Mouse (Mus musculus) liver, embryonic 14.5 days (tissue): ENCODE results near the gene Gpr87. TPM values are rescaled to one million over a fixed set of nuclear protein-coding genes. Genes with fewer than 3 reads are reported as not detected.
A peak's percentile ranks its signal among the peaks of the same experiment; 100 is the strongest.

Source experiments
- ATAC-seq: fragments of 200-750 bp; cut with Nextera tagmentation; 2 replicates; pipeline ENCODE4 v1.8.0; 2017; ENCODE audit warnings: moderate number of reproducible peaks, mild to moderate bottlenecking, moderate library complexity; ENCODE audit not compliant: insufficient read depth
- DNase-seq, 3 experiments: peaks; one replicate each; pipeline ENCODE4 v3.0.0-alpha.2; 2012 to 2013; ENCODE audit warnings: low read depth in 3 of 3, low spot score in 3 of 3
- H3K27ac ChIP-seq: fragments of 300-500 bp; sonication (generic); 2 replicates; pipeline ENCODE4 v1.5.1; 2014; ENCODE audit warnings: moderate library complexity, mild to moderate bottlenecking, control low read depth, inconsistent platforms
- H3K27me3 ChIP-seq: fragments of 300-500 bp; sonication (generic); 2 replicates; pipeline ENCODE4 v1.6.1; 2014; ENCODE audit warnings: mild to moderate bottlenecking, low read length, moderate library complexity; ENCODE audit not compliant: control insufficient read depth, insufficient read depth
- H3K36me3 ChIP-seq: fragments of 300-500 bp; sonication (generic); replicated peaks from 2 replicates; pipeline ENCODE4 v1.6.1; 2014; ENCODE audit warnings: low read depth; ENCODE audit not compliant: control insufficient read depth, insufficient read depth
- H3K4me1 ChIP-seq, 2 experiments: fragments of 200-500 bp in 1 of 2; fragments of 300-500 bp in 1 of 2; sonication (generic) in 1 of 2; replicated peaks; 2 replicates each; pipeline ENCODE4 v1.6.1; 2012 to 2014; ENCODE audit warnings: antibody characterized with exemption in 1 of 2, inconsistent platforms in 1 of 2, low read length in 1 of 2; ENCODE audit not compliant: control insufficient read depth in 2 of 2, insufficient read depth in 2 of 2
- H3K4me2 ChIP-seq: fragments of 300-500 bp; sonication (generic); 2 replicates; pipeline ENCODE4 v1.6.1; 2014; ENCODE audit warnings: low read depth, mild to moderate bottlenecking, control low read depth, moderate library complexity
- H3K4me3 ChIP-seq, 2 experiments: fragments of 200-500 bp in 1 of 2; fragments of 300-500 bp in 1 of 2; sonication (generic) in 1 of 2; 2 replicates each; pipeline ENCODE4 v1.5.1; 2012 to 2014; ENCODE audit warnings: low read depth in 2 of 2, low read length in 2 of 2, mild to moderate bottlenecking in 2 of 2, control low read depth in 1 of 2, inconsistent platforms in 1 of 2, moderate library complexity in 1 of 2; ENCODE audit not compliant: insufficient read depth in 1 of 2
- H3K9ac ChIP-seq: fragments of 300-500 bp; sonication (generic); replicated peaks from 2 replicates; pipeline ENCODE4 v1.6.1; 2014; ENCODE audit warnings: mild to moderate bottlenecking, control low read depth, moderate library complexity
- H3K9me3 ChIP-seq: fragments of 300-500 bp; sonication (generic); 2 replicates; pipeline ENCODE4 v1.6.1; 2016; ENCODE audit warnings: low read length, mixed read lengths; ENCODE audit not compliant: control insufficient read depth
- CTCF ChIP-seq: IDR thresholded peaks from 2 replicates; pipeline ENCODE4 v1.5.1; 2016; ENCODE audit warnings: antibody characterized with exemption, low read depth, control low read depth
- EP300 ChIP-seq: IDR thresholded peaks from 2 replicates; pipeline ENCODE4 v1.6.1; 2016; ENCODE audit warnings: antibody characterized with exemption, low read depth
- WGBS: fragments of 180-500 bp; shearing (Covaris S2); extraction: QIAGEN DNeasy Blood & Tissue Kit; methylation state at CpG from one replicate; pipeline ENCODE4 v1.1.7; 2014; ENCODE audit not compliant: insufficient replicate concordance; 5-methylcytosine and 5-hydroxymethylcytosine counted together
- polyA plus RNA-seq, 2 experiments: library from polyadenylated mRNA; depleted of rRNA in 1 of 2; stranded (reverse) in 1 of 2; unstranded in 1 of 2; fragments of >200 nt; fragmentation: Nextera tagmentation in 1 of 2; extraction: Ambion mirVana in 1 of 2; gene quantifications; 2 replicates each; pipeline versions ENCODE4 v1.2.1 to v1.2.3; 2012 to 2014

The Gpr87 gene
- polyA plus RNA-seq, 2 experiments: not detected

DNA sequence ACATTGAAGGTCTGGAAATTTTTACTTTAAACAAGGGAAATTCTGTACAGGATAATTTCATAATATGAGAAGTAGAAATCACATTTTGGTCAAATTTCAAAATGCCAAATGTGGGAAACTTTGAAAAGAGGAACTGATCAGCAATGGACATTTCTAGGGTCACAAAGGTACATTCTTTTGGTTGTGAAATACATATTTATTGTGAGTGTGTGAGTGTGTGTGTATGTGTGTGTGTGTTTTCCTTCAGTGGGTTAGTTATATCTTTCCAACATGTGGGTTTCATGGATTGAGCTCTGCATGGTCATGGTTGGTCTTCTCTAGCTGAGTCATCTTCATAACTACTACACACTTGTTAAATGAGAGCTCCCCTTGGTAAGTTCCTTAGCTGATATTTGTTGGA lies 17.5 kb upstream of the Gpr87 start:
- H3K27me3 ChIP-seq: no peaks in the 10 kb centered on the region
- ATAC-seq: no peak
- peaks cover 0 to 2% of the 10 kb centered on the region in 2 experiments; a peak in 1 of 4 replicates for H3K4me1 ChIP-seq
- no peak overlapping the region for H3K4me3 ChIP-seq
- no peak overlapping the region for H3K27ac ChIP-seq
- no peak for DNase-seq
- no peaks in the 10 kb centered on the region for H3K9me3 ChIP-seq
- no peak overlapping the region for H3K9ac ChIP-seq
- no peak overlapping the region for H3K4me2 ChIP-seq
- no peaks in the 10 kb centered on the region for H3K36me3 ChIP-seq
- no peak for TF ChIP-seq CTCF
- no peak for TF ChIP-seq EP300

DNA sequence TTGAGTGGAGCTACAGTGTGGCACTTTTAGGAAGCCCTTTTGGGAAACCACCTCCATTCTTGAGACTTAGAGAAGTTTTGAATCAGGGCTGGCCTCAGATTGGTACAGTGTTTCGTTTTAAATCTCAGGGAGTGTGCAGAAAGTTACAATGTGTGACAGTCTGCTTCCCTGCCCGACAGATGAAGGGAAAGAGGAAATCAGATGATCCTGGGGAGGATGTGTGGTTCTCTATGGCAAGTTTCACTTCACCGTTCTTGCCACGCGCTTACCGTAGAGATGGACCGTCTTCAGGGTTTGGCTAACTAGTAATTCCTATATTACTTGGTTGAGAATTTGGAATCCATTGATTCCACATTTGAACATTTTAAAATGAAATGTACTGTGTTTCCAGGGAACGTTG lies 16.9 kb upstream of the Gpr87 start:
- H3K36me3 ChIP-seq: no peaks in the 10 kb centered on the region
- TF ChIP-seq EP300: no peak
- TF ChIP-seq CTCF: no peak

DNA sequence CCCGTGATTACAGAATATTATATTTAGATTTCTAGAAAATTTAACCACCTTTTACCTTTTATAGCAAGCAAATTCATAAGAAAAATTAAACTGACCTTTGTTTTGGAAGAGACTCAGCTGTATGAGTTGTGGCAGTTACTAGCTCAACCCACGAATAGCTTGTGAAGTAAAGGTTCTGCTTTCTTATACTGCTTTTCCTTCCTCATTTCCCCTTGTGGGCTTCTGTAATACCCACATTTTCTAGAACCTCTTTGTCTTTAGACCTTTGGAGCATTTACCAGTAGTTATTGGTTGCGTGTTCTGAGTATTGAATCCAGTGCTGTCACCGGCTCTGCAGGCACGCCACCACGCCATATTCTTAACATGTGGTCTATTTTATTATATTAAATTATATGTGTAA lies 15.8 kb upstream of the Gpr87 start, which contains the start of gene P2ry13:
P2ry13 (minus strand) TSS at position 156 of the 400 bp plus-strand sequence.
- WGBS: 52% methylated on average over 6 of the region's 6 CpGs
- DNase-seq: no peak
- no peak for ATAC-seq
- Histone ChIP-seq H3K27ac (no peak within 1 kb of the TSS), H3K4me2 (no peak within 1 kb of the TSS), H3K4me1 (peaks cover 0 to 2% of the 10 kb centered on the region in 2 experiments; a peak in 1 of 4 replicates), H3K36me3 (no peaks in the 10 kb centered on the region), H3K9ac (no peak within 1 kb of the TSS), H3K4me3 (no peak within 1 kb of the TSS), H3K27me3 (no peaks in the 10 kb centered on the region), H3K9me3 (no peaks in the 10 kb centered on the region)
- no peak for TF ChIP-seq EP300
- TF ChIP-seq CTCF: no peak

More for the DNA sequence above, 16.9 kb upstream of the Gpr87 start:
- ATAC-seq: no peak
- peaks cover 0 to 2% of the 10 kb centered on the region in 2 experiments; a peak in 1 of 4 replicates for H3K4me1 ChIP-seq
- no peak for DNase-seq
- no peak overlapping the region for H3K9ac ChIP-seq
- 38% methylated on average over 8 of the region's 8 CpGs for WGBS
- no peaks in the 10 kb centered on the region for H3K27me3 ChIP-seq
- no peak overlapping the region for H3K27ac ChIP-seq
- no peak overlapping the region for H3K4me2 ChIP-seq
- H3K4me3 ChIP-seq: no peak overlapping the region
- H3K9me3 ChIP-seq: no peaks in the 10 kb centered on the region

DNA sequence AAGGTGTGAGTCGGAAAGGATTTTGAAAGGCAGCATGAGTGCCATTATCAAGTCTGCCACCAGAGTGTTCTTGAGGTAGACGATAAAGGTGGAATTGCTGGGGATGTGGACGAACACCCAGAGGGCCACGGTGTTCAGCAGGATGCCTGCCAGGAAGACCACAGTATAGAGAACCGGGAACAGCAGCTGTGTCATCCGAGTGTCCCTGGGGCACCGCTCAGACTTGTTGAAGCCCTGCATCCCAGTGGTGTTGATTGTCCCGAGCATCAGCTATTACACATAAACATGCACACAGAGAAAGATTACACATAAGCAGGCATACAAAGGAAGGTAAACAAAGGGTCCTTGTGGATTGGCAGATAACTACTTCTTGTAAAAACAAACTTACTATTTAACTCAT lies 15.2 kb upstream of the Gpr87 start:
- Histone ChIP-seq H3K4me2 (no peak overlapping the region), H3K9ac (no peak overlapping the region), H3K4me3 (no peak overlapping the region), H3K36me3 (no peaks in the 10 kb centered on the region), H3K27me3 (no peaks in the 10 kb centered on the region), H3K27ac (no peak overlapping the region), H3K9me3 (no peaks in the 10 kb centered on the region), H3K4me1 (peaks cover 0 to 6% of the 10 kb centered on the region in 2 experiments; a peak in 2 of 4 replicates)
- TF ChIP-seq CTCF: no peak
- 67% methylated on average over 8 of the region's 8 CpGs for WGBS
- ATAC-seq (no peak), DNase-seq (no peak)

DNA sequence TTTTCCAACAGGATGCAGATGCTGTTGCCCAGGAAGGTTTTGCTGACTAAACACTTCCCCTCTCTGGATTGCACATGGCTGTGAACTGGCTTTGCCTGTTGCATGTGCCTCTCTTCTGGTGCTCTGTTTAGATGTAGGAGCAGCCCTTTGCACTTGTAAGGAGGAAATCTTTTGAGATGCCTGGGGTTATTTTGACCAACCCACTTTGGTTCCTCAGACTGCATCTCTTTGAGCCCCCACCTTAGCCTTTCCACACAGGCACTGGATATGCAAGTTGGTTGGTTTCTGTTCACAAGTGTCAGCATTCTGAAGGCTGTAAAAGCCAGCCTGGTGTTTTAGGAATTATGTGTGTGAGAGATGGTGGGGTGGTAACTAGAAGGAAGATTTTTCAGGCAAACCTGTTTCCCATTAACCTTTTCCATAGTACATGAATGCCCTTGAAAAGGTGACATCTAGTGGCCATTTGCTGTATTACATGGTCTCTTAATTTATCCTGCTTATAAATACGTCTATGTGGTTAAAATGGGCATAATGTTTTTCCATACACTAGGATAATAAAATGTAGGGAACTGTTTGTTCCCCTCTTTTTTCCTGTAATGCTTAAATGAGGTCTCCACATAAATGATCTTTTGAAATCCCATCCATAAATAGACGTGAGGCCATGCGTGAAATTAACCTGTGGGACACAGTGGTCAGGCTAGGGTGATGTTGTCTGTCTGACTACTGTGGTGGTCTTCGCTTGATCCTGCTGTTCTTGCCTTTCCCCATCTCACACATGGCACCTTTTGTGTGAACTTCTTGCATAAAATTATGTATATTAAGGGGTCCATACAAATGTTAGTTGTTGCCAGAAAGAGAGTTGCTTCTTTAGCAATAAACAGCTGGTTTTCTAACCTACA lies 14.0 kb upstream of the Gpr87 start:
- DNase-seq: peak; percentile 27 to 40 (median 35)
- no peak for ATAC-seq

More for the DNA sequence above, 14.0 kb upstream of the Gpr87 start:
- Histone ChIP-seq H3K9ac (no peak overlapping the region), H3K4me3 (no peak overlapping the region), H3K4me2 (no peak overlapping the region), H3K27ac (no peak overlapping the region), H3K9me3 (no peaks in the 10 kb centered on the region), H3K4me1 (peaks cover 0 to 12% of the 10 kb centered on the region in 2 experiments; a peak in 2 of 4 replicates), H3K27me3 (no peaks in the 10 kb centered on the region), H3K36me3 (no peaks in the 10 kb centered on the region)
- WGBS: 67% methylated on average over 4 of the region's 4 CpGs
- peak; percentile 73 for TF ChIP-seq CTCF
- TF ChIP-seq EP300: no peak
